Mouse (Mus musculus): Measurements from ENCODE around the gene Pxt1. TPM values are rescaled to one million over a fixed set of nuclear protein-coding genes. Genes with fewer than 3 reads are reported as not detected.

Gene Pxt1
- polyA plus RNA-seq, 1 experiment from 2014 or later = not detected

Other genes starting within 250 kb of the Pxt1 start
- 1.7 and 1.8 TPM in 2 replicates for gene AC170998.1, start 217.8 kb downstream of the Pxt1 start, polyA plus RNA-seq (2015; fragmentation: Nextera tagmentation; extraction: Ambion mirVana)
- gene Mapk13, start 174.5 kb downstream of the Pxt1 start, polyA plus RNA-seq (2015; fragmentation: Nextera tagmentation; extraction: Ambion mirVana) = 0.52 and 1.8 TPM in 2 replicates
- gene Brpf3, start 142.8 kb downstream of the Pxt1 start, polyA plus RNA-seq (2015; fragmentation: Nextera tagmentation; extraction: Ambion mirVana) = 7.1 and 7.8 TPM in 2 replicates
- not detected in 2 replicates for gene Pnpla1, start 85.4 kb downstream of the Pxt1 start, polyA plus RNA-seq (2015; fragmentation: Nextera tagmentation; extraction: Ambion mirVana)
- gene 4930539E08Rik, start 28.5 kb downstream of the Pxt1 start, polyA plus RNA-seq (2015; fragmentation: Nextera tagmentation; extraction: Ambion mirVana) = 0.25 and 0.29 TPM in 2 replicates
- 92.2 and 96.8 TPM in 2 replicates for gene Kctd20, start 8.1 kb upstream of the Pxt1 start, polyA plus RNA-seq (2015; fragmentation: Nextera tagmentation; extraction: Ambion mirVana)
- 113 and 116 TPM in 2 replicates for gene Stk38, start 64.2 kb upstream of the Pxt1 start, polyA plus RNA-seq (2015; fragmentation: Nextera tagmentation; extraction: Ambion mirVana)
- gene Srsf3, start 88.8 kb upstream of the Pxt1 start, polyA plus RNA-seq (2015; fragmentation: Nextera tagmentation; extraction: Ambion mirVana) = 513 and 586 TPM in 2 replicates
- 47.2 and 51.0 TPM in 2 replicates for gene Cdkn1a, start 147.1 kb upstream of the Pxt1 start, polyA plus RNA-seq (2015; fragmentation: Nextera tagmentation; extraction: Ambion mirVana)
- 0.11 TPM in 1 of 2 replicates, not detected in the other for gene Rab44, start 170.3 kb upstream of the Pxt1 start, polyA plus RNA-seq (2015; fragmentation: Nextera tagmentation; extraction: Ambion mirVana)

All from neural tube, embryonic 13.5 days (tissue).